9 mouse cellular contexts compared by ENCODE assay signal in the genomic region with DNA sequence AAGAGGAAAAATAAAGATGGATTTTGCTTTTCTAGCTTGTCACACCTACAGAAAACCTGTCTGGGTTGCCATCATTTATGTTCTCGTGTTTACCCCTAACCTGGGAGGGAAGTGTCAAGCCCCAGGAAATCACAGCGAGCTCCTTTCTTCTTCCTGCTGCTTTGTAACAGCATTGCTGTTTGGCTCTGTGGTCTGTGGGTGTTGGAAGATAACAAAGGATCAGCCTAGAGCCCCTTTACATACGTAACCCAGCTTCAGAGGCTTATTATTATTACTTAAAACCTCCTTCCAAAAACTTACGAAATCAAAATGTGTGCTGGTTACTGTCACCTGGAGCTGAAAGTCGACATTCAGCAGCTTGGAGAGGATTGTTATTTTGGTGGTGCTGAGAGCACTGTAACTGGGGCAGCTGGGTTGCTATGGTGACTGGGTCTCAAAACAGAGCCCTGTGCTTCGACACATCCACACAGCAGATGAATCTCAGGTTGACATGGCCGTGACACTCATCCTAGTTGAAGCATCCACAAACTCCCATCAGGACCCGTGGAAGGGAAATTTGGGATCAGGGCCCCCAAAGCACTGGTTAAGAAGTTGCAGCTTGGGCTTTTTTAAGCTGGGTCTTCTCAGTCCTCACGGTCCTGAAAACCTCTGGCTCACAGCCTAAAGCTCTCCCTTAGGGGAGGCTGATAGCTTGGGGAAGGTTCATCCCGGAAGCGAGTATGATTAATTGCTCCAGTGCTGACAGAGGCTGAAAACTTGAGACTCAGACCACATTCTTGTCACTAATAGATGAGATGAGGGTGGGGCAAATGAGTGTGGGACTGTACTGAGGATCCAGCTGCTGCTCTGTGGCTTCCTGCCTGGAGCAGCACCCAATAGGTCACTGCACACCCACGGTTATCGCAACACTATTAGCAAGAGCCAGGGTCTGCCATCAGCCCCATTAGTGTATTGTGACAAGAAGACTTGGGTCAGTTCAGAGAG. TPM values are rescaled to one million over a fixed set of nuclear protein-coding genes. Genes with fewer than 3 reads are reported as not detected.
DNase-seq lines count a peak whose midpoint lies in the region; ATAC-seq and TF ChIP-seq lines count a peak whose summit lies in the region.
"Had no signal": no experiment of that assay in that cellular context is flagged by ENCODE, and none has a peak within 500 bp of the region (broad histone marks: within the 10 kb centered on the region; RNA-seq: fewer than 3 reads in every experiment).

No protein-coding gene starts in this region.

- 44% methylated on average over 13 of the region's 13 CpGs for WGBS in midbrain, embryonic 16.5 days

- peaks cover 5% of the 10 kb centered on the region for H3K4me1 ChIP-seq in cortical plate, adult 2 months (ENCODE audit: control insufficient read depth, insufficient read depth, low read length)
- H3K4me1 ChIP-seq in midbrain, embryonic 16.5 days (ENCODE audit: control insufficient read depth, insufficient read depth, low read length): peaks cover 13% of the 10 kb centered on the region

- no peak for TF ChIP-seq POLR2A in cortical plate, adult 2 months (IDR thresholded peaks at IDR 0.05; ENCODE audit: extremely low read depth, insufficient read depth, low read length)

- no peak overlapping the region for H3K4me3 ChIP-seq in cortical plate, adult 2 months (ENCODE audit: insufficient read depth, low read length)
- no peak overlapping the region for H3K4me3 ChIP-seq in midbrain, embryonic 16.5 days (ENCODE audit: low read depth, low read length)

- H3K9me3 ChIP-seq in midbrain, embryonic 16.5 days (replicated peaks; ENCODE audit: control insufficient read depth, low read length, poor library complexity, severe bottlenecking): no peaks in the 10 kb centered on the region
- H3K9me3 ChIP-seq: G1E had no signal

- H3K27me3 ChIP-seq in midbrain, embryonic 16.5 days (ENCODE audit: control insufficient read depth, insufficient read depth, low read depth, low read length): no peaks in the 10 kb centered on the region

- peak; percentile 34 for DNase-seq in cerebellum, adult 9-10 months
- no peak for DNase-seq in cerebellum, postnatal 36 days
- DNase-seq in heart, adult 8-10 months (ENCODE audit: low spot score): peak; percentile 61
- DNase-seq in kidney, adult 11 months: peak; percentile 45
- DNase-seq in left cerebral cortex, postnatal 25 days (ENCODE audit: low spot score in 2 of 2): peak; percentile 78 to 91
- no peak for DNase-seq in urinary bladder, postnatal 36 days (ENCODE audit: low spot score in 2 of 2)

- TF ChIP-seq CTCF in cortical plate, adult 2 months (IDR thresholded peaks at IDR 0.05; ENCODE audit: extremely low read depth, insufficient read depth, low read length): no peak

- H3K9ac ChIP-seq in midbrain, embryonic 16.5 days (ENCODE audit: low read depth, low read length): no peak overlapping the region

- peak overlapping the region; percentile 80 for H3K27ac ChIP-seq in cortical plate, adult 2 months (ENCODE audit: insufficient read depth, low read length)
- peak overlapping the region; percentile 66 for H3K27ac ChIP-seq in midbrain, embryonic 16.5 days (ENCODE audit: low read length)

- ATAC-seq in midbrain, embryonic 16.5 days: peak; percentile 69

- H3K36me3 ChIP-seq in midbrain, embryonic 16.5 days (ENCODE audit: control insufficient read depth, insufficient read depth, low read length): no peaks in the 10 kb centered on the region

- peak overlapping the region; percentile 28; the same call in 1 of the 2 replicates for H3K4me2 ChIP-seq in midbrain, embryonic 16.5 days (ENCODE audit: low read length)

- intact Hi-C loops in left cerebral cortex, postnatal 25 days (cut with DNase I): no loop called here

RNA-seq across cellular contexts. Expression of a gene that starts 49.7 kb away (rescaled TPM):
- polyA plus RNA-seq in cortical plate, adult 2 months (2012; rRNA removed): 19.9 and 20.1 TPM in 2 replicates
- 10 to 100 TPM in 1 of 4 experiments, 1 to 10 TPM in 3; 6.8 to 10.1 (median 8.1) TPM for total RNA-seq in heart, adult 8-10 months (2022)
- 10 to 100 TPM; 22.2 to 24.2 TPM for total RNA-seq in left cerebral cortex, postnatal 25 days (2021)
- 18.5 and 18.8 TPM in 2 replicates for polyA plus RNA-seq in midbrain, embryonic 16.5 days (2015; fragmentation: Nextera tagmentation; extraction: Ambion mirVana)

Comparison
In these comparisons a context has a peak if more than half of its experiments do, and no peak if none do; other contexts are left out.
1. DNase-seq: peak in cerebellum, adult 9-10 months (single experiment), heart, adult 8-10 months (single experiment), kidney, adult 11 months (single experiment) and left cerebral cortex, postnatal 25 days (2 of 2); none in cerebellum, postnatal 36 days (0 of 2) and urinary bladder, postnatal 36 days (0 of 2).